Mouse (Mus musculus) midbrain, embryonic 14.5 days (tissue): Measurements from ENCODE around the gene Rnf208. TPM values are rescaled to one million over a fixed set of nuclear protein-coding genes. Genes with fewer than 3 reads are reported as not detected.
A peak's percentile ranks its signal among the peaks of the same experiment; 100 is the strongest.

Experiments
- ATAC-seq: fragments of 200-750 bp; cut with Nextera tagmentation; 2 replicates; pipeline ENCODE4 v1.8.0; 2017; ENCODE audit warnings: moderate number of reproducible peaks, moderate library complexity; ENCODE audit not compliant: low FRiP score, low TSS enrichment
- DNase-seq: peaks from one replicate; pipeline ENCODE4 v3.0.0-alpha.2; 2015
- H3K27ac ChIP-seq: fragments of 300-500 bp; sonication (generic); replicated peaks from 2 replicates; pipeline ENCODE4 v1.5.1; 2014; ENCODE audit warnings: mild to moderate bottlenecking, low read depth, low read length, moderate library complexity
- H3K27me3 ChIP-seq: fragments of 300-500 bp; sonication (generic); 2 replicates; pipeline ENCODE4 v1.6.1; 2014; ENCODE audit warnings: low read length, control low read depth, mixed read lengths; ENCODE audit not compliant: control insufficient read depth, insufficient read depth
- H3K36me3 ChIP-seq: fragments of 300-500 bp; sonication (generic); 2 replicates; pipeline ENCODE4 v1.6.1; 2014; ENCODE audit warnings: low read length, control low read depth; ENCODE audit not compliant: control insufficient read depth, insufficient read depth
- H3K4me1 ChIP-seq: fragments of 300-500 bp; sonication (generic); 2 replicates; pipeline ENCODE4 v1.6.1; 2014; ENCODE audit warnings: mild to moderate bottlenecking, antibody characterized with exemption, low read length, control low read depth; ENCODE audit not compliant: control insufficient read depth, insufficient read depth
- H3K4me2 ChIP-seq: fragments of 300-500 bp; sonication (generic); 2 replicates; pipeline ENCODE4 v1.6.1; 2014; ENCODE audit warnings: mild to moderate bottlenecking, low read length, moderate library complexity
- H3K4me3 ChIP-seq: fragments of 300-500 bp; sonication (generic); replicated peaks from 2 replicates; pipeline ENCODE4 v1.5.1; 2014; ENCODE audit warnings: low read depth, low read length
- H3K9ac ChIP-seq: fragments of 300-500 bp; sonication (generic); replicated peaks from 2 replicates; pipeline ENCODE4 v1.6.1; 2014; ENCODE audit warnings: mild to moderate bottlenecking, low read length, moderate library complexity
- H3K9me3 ChIP-seq: fragments of 300-500 bp; sonication (generic); 2 replicates; pipeline ENCODE4 v1.6.1; 2016; ENCODE audit warnings: low read length, control low read depth, mixed read lengths; ENCODE audit not compliant: control insufficient read depth
- WGBS: fragments of 180-500 bp; shearing (Covaris S2); extraction: QIAGEN DNeasy Blood & Tissue Kit; methylation state at CpG from one replicate; pipeline ENCODE4 v1.1.7; 2014; 5-methylcytosine and 5-hydroxymethylcytosine counted together
- polyA plus RNA-seq: library from polyadenylated mRNA; unstranded; fragments of >200 nt; fragmentation: Nextera tagmentation; extraction: Ambion mirVana; gene quantifications from 2 replicates; pipeline ENCODE4 v1.2.1, GENCODE M21; 2014

The Rnf208 gene
- polyA plus RNA-seq, 1 experiment from 2014 or later, result 138 TPM

GRCm38 (mm10) chr2:25262795-25263622 is 21.0 kb downstream of the Rnf208 start:
- peaks cover 47% of the 10 kb centered on the region for H3K4me1 ChIP-seq
- peak overlapping the region; percentile 100 for H3K4me2 ChIP-seq
- no peaks in the 10 kb centered on the region for H3K9me3 ChIP-seq
- H3K27ac ChIP-seq, result peak overlapping the region; percentile 74
- H3K36me3 ChIP-seq, result no peaks in the 10 kb centered on the region
- peak overlapping the region; percentile 80 for H3K4me3 ChIP-seq
- H3K27me3 ChIP-seq, result peaks cover 9% of the 10 kb centered on the region
- ATAC-seq (peak; percentile 21), DNase-seq (peak; percentile 71)
- peak overlapping the region; percentile 68 for H3K9ac ChIP-seq
- under 1% methylated on average over 82 of the region's 82 CpGs for WGBS

- Histone ChIP-seq H3K4me1 (peaks cover 47% of the 10 kb centered on the region), H3K27ac (no peak overlapping the region)
Measured at GRCm38 (mm10) chr2:25263623-25264285, 21.7 kb downstream of the Rnf208 start.

GRCm38 (mm10) chr2:25264286-25264660 is 22.2 kb downstream of the Rnf208 start:
- Histone ChIP-seq H3K4me1 (peaks cover 47% of the 10 kb centered on the region), H3K27ac (no peak overlapping the region), H3K27me3 (peaks cover 9% of the 10 kb centered on the region), H3K9ac (no peak overlapping the region; the same call in 1 of the 2 replicates), H3K4me3 (no peak overlapping the region; the same call in 1 of the 2 replicates), H3K9me3 (no peaks in the 10 kb centered on the region), H3K4me2 (peak overlapping the region; percentile 100), H3K36me3 (peaks cover 12% of the 10 kb centered on the region)
- WGBS, result 77% methylated on average over 5 of the region's 5 CpGs
- DNase-seq (no peak), ATAC-seq (no peak)

More at GRCm38 (mm10) chr2:25263623-25264285, 21.7 kb downstream of the Rnf208 start:
- DNase-seq (no peak), ATAC-seq (no peak)
- Histone ChIP-seq H3K9me3 (no peaks in the 10 kb centered on the region), H3K4me3 (peak overlapping the region; percentile 80), H3K4me2 (peak overlapping the region; percentile 100), H3K9ac (peak overlapping the region; percentile 68), H3K36me3 (peaks cover 7% of the 10 kb centered on the region), H3K27me3 (peaks cover 9% of the 10 kb centered on the region)
- 18% methylated on average over 12 of the region's 12 CpGs for WGBS

GRCm38 (mm10) chr2:25264851-25265250 is 22.8 kb downstream of the Rnf208 start:
- H3K4me3 ChIP-seq, result 0 out of 2 replicates have a peak overlapping the region, but pooled peaks have one; percentile 12
- H3K4me1 ChIP-seq, result peaks cover 47% of the 10 kb centered on the region
- H3K27ac ChIP-seq, result no peak overlapping the region
- H3K27me3 ChIP-seq, result peaks cover 9% of the 10 kb centered on the region
- H3K36me3 ChIP-seq, result peaks cover 18% of the 10 kb centered on the region
- H3K9ac ChIP-seq, result no peak overlapping the region; the same call in 1 of the 2 replicates
- DNase-seq (no peak), ATAC-seq (no peak)
- no peaks in the 10 kb centered on the region for H3K9me3 ChIP-seq
- peak overlapping the region; percentile 100 for H3K4me2 ChIP-seq
- 73% methylated on average over 3 of the region's 3 CpGs for WGBS

- Histone ChIP-seq H3K36me3 (peaks cover 27% of the 10 kb centered on the region), H3K9me3 (no peaks in the 10 kb centered on the region), H3K4me2 (peak overlapping the region; percentile 100), H3K4me1 (peaks cover 53% of the 10 kb centered on the region), H3K9ac (peak overlapping the region; percentile 31; the same call in 1 of the 2 replicates), H3K4me3 (no peak overlapping the region), H3K27me3 (peaks cover 9% of the 10 kb centered on the region), H3K27ac (no peak overlapping the region)
- ATAC-seq (no peak), DNase-seq (no peak)
- WGBS, result 70% methylated on average over 6 of the region's 6 CpGs
Measured at GRCm38 (mm10) chr2:25265897-25266656, 24.0 kb downstream of the Rnf208 start.

GRCm38 (mm10) chr2:25266720-25267119 is 24.7 kb downstream of the Rnf208 start:
- Histone ChIP-seq H3K27ac (0 out of 2 replicates have a peak overlapping the region, but pooled peaks have one; percentile 52), H3K4me3 (no peak overlapping the region)
- 50% methylated on average over 2 of the region's 2 CpGs for WGBS

GRCm38 (mm10) chr2:25267241-25267640 is 25.2 kb downstream of the Rnf208 start:
- DNase-seq, result no peak
- Histone ChIP-seq H3K27me3 (peaks cover 9% of the 10 kb centered on the region), H3K4me3 (no peak overlapping the region), H3K27ac (0 out of 2 replicates have a peak overlapping the region, but pooled peaks have one; percentile 52), H3K4me2 (peak overlapping the region; percentile 100), H3K9me3 (no peaks in the 10 kb centered on the region), H3K9ac (peak overlapping the region; percentile 16; the same call in 1 of the 2 replicates), H3K36me3 (peaks cover 27% of the 10 kb centered on the region), H3K4me1 (peaks cover 59% of the 10 kb centered on the region)
- ATAC-seq, result no peak

More at GRCm38 (mm10) chr2:25266720-25267119, 24.7 kb downstream of the Rnf208 start:
- peaks cover 9% of the 10 kb centered on the region for H3K27me3 ChIP-seq
- peak overlapping the region; percentile 16; the same call in 1 of the 2 replicates for H3K9ac ChIP-seq
- DNase-seq (peak; percentile 35), ATAC-seq (no peak)
- peaks cover 59% of the 10 kb centered on the region for H3K4me1 ChIP-seq
- peak overlapping the region; percentile 100 for H3K4me2 ChIP-seq
- H3K9me3 ChIP-seq, result no peaks in the 10 kb centered on the region
- H3K36me3 ChIP-seq, result peaks cover 27% of the 10 kb centered on the region

- Histone ChIP-seq H3K9ac (no peak overlapping the region), H3K9me3 (no peaks in the 10 kb centered on the region), H3K27me3 (peaks cover 9% of the 10 kb centered on the region), H3K4me1 (peaks cover 60% of the 10 kb centered on the region), H3K36me3 (peaks cover 27% of the 10 kb centered on the region), H3K4me3 (no peak overlapping the region), H3K4me2 (no peak overlapping the region), H3K27ac (no peak overlapping the region)
- no peak for ATAC-seq
- WGBS, result 78% methylated on average over 4 of the region's 4 CpGs
- no peak for DNase-seq
Measured at GRCm38 (mm10) chr2:25267746-25268309, 25.8 kb downstream of the Rnf208 start.
